Mouse (Mus musculus) large intestine, adult 2 months (tissue): ENCODE measurements around the gene Carmil2. TPM values are rescaled to one million over a fixed set of nuclear protein-coding genes. Genes with fewer than 3 reads are reported as not detected.
A peak's percentile ranks its signal among the peaks of the same experiment; 100 is the strongest.

ENCODE experiments used
- DNase-seq: peaks from one replicate; pipeline ENCODE4 v3.0.0-alpha.2; 2012; ENCODE audit warnings: low read depth, low spot score
- WGBS: fragments of 180-500 bp; shearing (Covaris S2); methylation state at CpG from one replicate; pipeline ENCODE4 v1.1.7; 2018; 5-methylcytosine and 5-hydroxymethylcytosine counted together
- polyA plus RNA-seq: library from polyadenylated mRNA; depleted of rRNA; stranded (reverse); fragments of >200 nt; gene quantifications from 2 replicates; pipeline ENCODE4 v1.2.3, GENCODE M21; 2012

Gene Carmil2
- polyA plus RNA-seq, 1 experiment, result 4.1 TPM

DNA sequence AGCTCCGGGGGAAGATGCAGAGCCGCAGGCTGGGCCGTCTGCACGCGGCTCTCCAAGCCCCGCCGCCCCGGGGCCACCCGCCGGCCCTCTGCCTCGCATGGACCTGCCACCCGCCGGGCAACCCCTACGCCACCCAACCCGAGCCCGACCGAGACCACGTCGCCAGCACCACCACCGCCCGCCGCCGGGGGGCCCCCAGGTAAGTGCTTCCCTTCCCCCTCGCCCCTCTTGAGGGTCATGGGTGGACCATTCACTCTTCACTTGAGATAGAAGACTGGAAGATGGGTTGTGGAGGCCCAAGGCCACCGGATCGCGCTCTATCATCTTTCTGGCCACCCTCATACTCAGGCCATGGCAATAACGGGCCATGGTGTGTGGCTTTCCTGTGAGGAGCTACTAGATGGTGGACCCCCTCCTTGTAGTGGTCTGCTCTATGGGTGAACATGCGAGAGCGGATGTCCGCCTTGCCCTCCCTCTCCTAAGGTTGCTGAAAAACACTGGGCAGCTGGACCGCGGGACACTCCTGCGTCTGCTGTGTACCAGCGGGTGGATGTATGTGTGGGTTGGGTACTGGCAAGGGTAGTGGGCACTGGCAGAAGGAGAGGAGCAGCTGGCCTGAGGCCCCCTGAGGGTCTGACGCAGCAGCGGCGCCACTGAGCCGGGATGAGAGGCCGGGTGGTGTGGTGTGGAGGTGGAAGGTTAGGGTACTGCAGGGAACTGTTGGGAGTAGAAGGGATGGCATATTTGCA, 8.2 kb downstream of the Carmil2 start:
- WGBS, result 20% methylated on average over 40 of the region's 40 CpGs
- no peak for DNase-seq

DNA sequence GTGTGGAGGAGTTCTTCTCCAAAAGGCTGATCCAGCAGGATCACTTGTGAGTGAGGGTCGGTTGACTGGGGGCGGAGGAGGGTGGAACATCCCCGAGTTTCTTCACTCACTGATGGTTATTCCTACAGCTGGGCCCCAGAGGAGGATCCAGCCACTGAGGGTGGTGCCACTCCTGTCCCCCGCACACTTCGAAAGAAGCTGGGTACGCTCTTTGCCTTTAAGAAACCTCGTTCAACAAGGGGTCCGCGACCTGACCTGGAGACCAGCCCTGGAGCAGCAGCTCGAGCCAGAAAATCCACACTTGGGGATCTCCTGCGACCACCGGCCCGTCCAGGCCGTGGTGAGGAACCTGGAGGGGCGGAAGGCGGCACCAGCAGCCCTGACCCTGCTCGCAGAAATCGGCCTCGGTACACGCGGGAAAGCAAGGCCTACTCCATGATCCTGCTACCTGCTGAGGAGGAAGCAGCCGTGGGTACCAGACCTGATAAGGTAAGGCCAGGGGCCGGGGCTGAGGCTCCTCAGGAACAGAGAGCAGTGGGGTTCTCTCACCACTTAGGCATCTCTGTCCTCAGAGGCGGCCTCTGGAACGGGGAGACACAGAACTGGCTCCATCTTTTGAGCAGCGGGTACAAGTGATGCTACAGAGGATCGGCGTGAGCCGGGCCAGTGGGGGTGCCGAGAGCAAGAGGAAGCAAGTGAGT, 9.2 kb downstream of the Carmil2 start:
- no peak for DNase-seq

DNA sequence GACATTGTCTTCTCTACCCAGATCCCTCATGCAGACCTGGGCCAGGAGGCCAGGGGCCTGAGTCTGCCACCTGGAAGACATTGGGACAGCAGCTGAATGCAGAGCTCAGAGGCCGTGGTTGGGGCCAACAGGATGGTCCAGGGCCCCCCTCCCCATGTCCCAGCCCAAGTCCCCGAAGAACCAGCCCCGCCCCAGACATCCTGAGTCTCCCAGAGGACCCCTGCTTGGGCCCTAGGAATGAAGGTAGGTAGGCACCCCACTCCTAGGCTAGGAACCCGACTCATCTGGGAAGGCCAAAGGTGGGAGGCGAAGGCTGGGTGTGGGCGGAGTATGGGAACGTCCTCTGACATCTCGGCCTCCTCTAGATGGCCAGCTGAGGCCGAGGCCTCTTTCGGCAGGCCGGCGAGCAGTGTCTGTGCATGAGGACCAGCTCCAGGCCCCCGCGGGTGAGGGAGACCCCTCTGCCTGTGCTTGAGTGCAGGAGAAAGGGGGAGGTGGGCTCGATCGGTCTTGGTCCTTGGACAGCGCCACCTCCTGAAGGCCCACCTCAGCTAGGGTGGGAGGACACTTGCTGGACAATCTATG, 11.2 kb downstream of the Carmil2 start:
- 92% methylated on average over 17 of the region's 17 CpGs for WGBS
- no peak for DNase-seq

More for the DNA sequence above, 9.2 kb downstream of the Carmil2 start:
- WGBS, result 83% methylated on average over 30 of the region's 30 CpGs

DNA sequence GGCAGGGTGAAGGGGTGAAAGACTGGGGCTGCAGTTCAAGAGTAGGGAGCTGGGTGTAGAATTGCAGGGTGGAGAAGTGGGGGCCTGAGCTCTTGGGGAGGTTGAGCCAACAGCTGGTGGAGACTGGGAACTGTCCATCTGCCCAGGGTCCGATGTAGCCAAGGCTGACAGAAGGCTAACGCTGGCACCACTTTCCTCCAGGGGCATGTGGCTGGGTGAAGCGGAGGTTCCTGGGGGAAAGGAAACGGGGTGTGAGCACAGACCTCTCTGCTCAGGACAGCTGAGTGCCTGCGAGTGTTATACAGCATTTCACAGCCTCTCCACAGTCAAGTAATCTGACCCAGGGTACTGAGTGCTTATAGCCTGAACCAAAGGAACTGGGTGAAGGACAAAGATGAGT, 12.7 kb downstream of the Carmil2 start:
- DNase-seq, result no peak
- 93% methylated on average over 5 of the region's 5 CpGs for WGBS

DNA sequence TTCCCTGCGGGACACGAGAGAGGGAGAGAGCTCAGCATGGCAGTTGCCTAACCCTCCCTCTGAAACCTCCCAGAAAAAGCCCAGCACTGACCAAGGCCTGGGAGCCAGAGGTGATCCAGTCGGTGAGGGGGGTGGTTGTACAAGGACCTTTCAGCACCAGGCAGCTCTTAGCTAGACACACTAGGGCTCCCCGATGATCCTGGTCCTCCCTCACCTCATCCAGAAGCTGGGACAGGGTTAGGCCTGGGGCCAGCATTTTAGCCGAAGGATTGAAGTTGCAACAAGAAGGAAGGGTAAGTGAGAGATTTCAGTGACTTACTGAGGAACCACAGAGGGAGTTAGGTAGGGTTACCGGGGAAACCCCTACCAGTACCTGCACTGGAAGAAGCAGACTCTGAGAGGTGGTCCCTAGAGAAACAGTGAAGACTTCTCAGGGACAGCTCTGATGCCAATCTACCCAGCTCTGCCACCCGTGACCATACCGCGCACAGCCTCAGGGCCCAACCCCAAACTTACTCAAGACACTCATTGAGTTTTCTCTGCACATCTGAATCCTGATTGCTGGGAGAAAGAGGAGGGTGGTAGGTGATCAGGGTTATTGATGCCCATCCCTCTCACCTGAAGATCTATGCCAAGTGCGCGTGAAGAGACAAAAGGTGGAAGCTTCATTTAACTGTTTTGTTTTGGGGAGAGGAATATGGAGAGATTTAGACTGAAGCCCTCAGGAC, 13.6 kb downstream of the Carmil2 start:
- no peak for DNase-seq
- WGBS, result 89% methylated on average over 11 of the region's 11 CpGs

DNA sequence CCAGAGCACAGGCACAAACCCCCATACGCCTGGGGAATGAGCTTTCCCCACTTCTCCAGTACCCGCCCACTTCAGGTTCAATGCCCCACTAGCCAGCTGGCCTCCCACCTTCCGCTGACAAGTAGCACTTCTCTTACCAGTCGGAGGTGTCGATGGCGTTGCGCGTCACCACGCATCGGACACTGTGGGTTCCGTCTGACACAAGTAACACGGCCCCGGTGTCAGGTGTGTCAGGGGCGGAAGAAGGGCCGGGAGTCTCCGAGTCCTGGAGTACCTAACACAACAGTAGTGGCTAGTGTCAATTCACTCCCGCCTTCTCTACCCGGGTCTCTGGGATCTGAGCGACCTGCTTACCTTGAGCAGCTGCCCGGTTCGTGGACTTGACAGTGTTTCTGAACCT, 14.5 kb downstream of the Carmil2 start:
- DNase-seq, result no peak
- WGBS, result under 1% methylated on average over 21 of the region's 21 CpGs

DNA sequence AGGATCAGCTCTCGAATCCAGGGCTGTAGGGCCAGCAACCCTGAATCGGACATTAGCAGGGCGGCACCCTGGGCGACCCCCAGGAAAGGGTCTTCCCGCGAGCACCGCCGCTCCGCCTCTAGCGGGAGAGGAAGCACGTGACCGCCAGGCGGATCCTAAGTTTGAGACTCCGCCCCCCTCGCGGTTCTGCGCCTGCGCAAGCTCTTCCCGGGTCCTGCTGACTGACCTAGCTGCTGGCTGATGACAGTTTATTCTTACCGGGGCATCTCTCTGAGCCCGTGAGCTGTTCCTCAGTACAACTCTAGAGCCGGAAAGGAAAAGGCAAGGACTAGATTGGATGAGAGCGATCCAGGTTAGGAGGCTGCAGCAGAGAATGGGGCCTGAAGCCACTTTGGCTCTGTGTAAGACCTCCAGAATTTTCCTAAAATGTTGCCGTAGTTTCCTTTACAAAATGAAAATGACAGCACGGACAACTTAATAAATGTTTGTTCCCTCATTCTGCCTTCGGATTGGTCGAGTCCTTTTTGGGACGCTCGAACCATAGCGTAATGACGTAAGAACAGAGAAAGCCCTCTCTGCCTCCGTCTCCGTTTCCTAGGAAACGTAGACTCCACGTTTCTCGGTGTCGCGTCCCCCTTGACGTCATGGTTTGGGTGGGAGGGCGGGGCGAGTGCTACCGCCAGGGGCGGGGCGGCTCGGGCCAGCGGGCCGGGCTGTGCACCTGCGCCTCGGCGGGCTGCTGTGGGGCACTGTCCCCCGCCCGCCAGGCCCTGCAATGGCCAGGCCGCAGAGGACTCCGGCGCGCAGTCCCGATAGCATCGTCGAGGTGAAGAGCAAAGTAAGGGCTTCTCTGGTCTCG, 15.1 kb downstream of the Carmil2 start, which contains the start of the genes Acd and Pard6a:
Gene Acd, minus strand, starts transcription at position 137 of the 859 bp plus-strand sequence.
Gene Pard6a, plus strand, starts transcription at position 183 of the 859 bp plus-strand sequence.
- under 1% methylated on average over 60 of the region's 60 CpGs for WGBS
- DNase-seq, result peak; percentile 76

DNA sequence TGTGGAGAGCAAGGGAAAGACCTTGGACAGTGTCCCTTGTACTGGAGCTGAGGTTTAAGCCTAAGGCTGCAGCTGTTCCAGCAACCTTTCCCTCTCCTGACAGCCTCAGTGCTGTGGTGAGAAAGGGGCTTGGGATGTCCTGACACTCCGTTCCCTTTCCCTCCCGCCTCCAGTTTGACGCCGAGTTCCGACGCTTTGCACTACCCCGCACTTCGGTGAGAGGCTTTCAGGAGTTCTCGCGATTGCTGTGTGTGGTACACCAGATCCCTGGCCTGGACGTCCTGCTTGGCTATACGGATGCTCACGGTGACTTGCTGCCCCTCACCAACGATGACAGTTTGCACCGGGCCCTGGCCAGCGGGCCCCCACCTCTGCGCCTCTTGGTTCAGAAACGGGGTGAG, 15.9 kb downstream of the Carmil2 start:
- 64% methylated on average over 18 of the region's 18 CpGs for WGBS
- no peak for DNase-seq

DNA sequence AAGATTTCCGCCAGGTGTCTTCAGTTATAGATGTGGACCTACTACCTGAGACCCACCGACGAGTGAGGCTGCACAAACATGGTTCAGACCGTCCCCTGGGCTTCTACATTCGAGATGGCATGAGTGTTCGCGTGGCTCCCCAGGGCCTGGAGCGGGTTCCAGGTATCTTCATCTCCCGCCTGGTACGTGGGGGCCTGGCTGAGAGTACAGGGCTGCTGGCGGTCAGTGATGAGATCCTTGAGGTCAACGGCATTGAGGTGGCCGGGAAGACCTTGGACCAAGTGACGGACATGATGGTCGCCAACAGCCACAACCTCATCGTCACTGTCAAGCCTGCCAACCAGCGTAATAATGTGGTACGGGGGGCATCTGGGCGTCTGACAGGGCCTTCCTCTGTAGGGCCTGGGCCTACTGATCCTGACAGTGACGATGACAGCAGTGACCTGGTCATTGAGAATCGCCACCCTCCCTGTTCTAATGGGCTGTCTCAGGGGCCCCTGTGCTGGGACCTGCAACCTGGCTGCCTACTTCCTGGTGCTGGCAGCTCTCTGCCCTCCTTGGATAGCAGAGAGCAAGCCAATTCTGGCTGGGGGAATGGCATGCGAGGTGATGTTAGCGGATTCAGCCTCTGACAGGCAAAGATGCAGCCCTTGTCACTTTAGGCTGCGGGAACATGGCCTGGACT, 16.8 kb downstream of the Carmil2 start:
- WGBS, result 95% methylated on average over 24 of the region's 24 CpGs
- DNase-seq, result no peak

DNA sequence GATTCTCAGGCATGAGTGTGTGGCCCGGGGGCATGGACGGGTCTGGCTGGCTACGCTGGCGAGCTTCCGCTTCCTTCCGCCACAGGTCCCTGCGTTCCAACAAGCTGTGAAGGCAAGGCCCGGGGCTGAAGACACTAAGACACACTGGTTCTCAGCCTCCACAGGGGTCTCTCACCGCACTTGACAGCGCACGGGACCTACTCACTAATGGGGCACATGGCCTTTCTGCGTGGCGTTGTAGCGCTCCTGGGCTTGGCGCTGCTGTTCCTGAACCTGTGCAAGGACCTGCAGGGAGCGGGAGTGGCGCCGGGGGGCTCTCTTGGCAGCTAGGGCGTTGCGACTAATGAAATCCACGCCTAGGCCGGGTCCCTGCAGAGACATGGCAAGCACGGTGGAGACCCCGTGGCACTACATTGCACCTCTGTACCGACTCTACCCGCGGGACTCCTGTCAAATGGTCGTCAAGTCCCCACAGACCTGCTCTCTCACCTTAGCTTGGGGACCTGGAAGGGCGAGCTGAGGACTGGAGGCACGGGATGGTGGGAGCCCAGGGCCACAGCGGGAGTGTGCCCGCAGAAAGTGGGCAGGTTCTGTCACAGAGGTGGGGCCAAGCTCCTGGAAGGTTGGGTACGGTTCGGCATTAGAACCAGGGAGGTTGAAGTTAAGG, 18.2 kb downstream of the Carmil2 start:
- no peak for DNase-seq
- WGBS, result 94% methylated on average over 34 of the region's 34 CpGs

DNA sequence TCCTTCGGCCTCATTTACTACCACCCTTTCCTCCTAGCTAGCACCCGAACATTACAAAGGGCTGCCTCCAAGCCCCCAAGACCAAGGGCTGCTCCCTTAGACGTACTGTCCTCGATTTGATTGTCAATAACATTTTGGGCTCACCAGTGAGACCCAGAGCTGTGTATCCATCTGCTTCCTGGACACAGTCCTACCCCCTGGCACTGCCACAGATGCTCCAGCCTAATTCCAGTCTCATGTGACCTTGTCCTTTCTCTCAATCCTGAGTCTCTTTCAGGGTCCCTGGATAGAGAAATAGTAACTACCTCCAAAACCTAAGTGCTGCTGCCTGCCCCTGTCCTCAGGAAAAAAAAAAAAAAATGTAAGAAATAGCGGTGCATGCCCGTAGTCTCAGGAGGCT, 18.9 kb downstream of the Carmil2 start:
- 89% methylated on average over 6 of the region's 6 CpGs for WGBS
- no peak for DNase-seq

DNA sequence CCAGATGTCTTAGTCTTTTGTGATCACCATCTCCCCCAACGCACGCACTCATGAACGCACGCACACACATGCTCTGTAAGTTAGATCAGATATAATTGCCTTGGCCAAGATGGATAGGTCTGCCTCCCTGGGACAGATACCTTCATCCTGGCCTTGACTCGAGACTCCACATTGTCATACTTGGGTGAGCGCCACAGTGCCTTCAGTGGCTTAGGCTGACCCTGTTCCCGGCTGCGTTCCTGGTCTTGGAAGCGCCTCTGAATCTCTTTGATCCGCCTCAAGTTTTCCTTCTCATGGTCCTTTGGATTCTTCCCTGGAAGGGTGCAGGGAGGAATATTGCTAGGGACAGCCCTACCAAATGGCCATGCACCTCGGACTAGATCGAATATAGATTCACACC, 20.4 kb downstream of the Carmil2 start:
- no peak for DNase-seq
- whole genome bisulfite sequencing, result 90% methylated on average over 12 of the region's 12 CpGs

DNA sequence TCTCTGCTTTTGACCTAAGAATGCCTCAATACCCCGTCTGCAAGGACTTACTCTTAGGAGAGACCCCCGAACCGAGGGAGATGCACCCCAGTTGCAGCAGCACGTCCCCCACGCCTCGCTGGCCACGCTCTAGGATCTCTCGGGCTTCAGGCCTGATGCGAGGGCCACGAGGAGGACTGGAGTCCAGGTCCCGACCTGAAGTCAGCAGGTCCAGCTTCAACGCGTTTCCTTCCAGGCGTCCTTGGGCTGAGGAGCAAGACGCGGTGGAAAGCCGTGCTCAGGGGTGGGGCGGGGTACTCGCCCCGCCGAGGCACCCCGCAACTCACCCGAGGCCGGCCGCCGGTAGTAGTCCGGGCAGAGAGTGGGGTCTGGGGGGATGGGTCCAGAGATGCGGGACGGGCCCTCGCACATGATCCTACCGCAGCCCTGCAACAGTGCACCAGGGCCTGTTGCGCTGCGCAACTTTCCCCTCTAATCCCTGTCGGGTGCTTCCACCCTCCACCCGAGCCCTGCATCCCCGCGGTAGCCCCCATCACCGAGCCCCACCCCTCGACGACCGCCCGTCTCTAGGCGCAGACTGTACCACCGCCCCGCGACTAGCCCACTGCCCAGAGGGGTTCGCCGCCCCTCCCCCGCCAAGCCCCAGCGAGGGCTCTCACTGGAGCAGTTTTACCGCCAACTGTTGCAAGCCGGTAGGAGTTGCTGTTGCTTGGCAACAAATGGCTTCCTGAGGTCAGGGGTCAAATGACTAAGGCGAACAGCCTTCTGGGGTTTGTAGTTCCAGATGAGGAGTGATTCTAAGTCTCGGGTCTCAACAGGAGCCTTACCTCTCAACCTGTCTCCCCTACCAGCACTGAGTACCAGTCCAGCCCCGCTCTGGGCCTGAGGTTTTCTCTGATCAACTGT, 21.7 kb downstream of the Carmil2 start, which contains the start of the genes 4933405L10Rik and Enkd1:
Gene 4933405L10Rik, plus strand, starts transcription at position 158 of the 906 bp plus-strand sequence.
Gene Enkd1, minus strand, starts transcription at position 713 of the 906 bp plus-strand sequence.
- 2% methylated on average over 55 of the region's 55 CpGs for WGBS
- peak; percentile 72 for DNase-seq

DNA sequence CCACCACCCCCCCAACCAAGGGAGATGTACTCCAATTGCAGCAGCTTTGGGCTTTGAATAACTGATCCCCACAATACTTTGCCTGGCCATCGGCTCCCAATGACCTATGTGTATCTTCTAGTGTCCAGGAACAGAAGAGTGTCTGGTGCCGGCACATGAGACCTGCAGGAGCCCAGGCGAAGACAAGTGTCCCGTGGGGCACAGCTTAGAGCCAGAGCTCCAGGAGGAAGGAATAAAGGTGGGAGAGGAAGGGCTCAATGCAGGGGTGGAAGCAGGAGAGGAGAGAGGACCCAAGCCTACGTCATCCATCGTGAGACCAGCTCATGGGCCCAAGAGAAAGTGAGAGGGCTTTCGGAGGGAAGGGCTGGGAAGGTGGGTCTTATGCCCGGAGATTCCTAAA, 22.6 kb downstream of the Carmil2 start:
- no peak for DNase-seq
- WGBS, result 92% methylated on average over 8 of the region's 8 CpGs

DNA sequence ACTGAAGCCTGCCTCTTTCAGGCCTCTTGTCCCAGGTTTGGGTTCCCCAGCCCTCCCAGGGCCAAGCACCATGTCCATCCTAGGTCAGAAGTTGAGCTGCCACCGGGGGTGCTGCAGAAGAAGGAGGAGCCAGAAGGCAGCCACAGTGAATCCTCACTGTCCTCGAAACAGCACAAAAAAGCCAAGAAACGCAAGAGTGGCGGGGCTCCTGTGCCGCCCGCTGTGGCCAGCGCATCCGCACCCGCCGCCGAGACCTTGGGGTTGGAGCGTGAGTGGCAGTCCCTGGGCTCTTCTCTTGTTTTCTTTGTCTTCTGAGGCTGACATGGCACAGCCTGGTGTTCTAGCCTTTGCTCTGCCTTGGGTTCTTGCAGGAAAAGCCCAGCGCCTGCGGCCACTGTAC, 23.2 kb downstream of the Carmil2 start:
- WGBS, result 82% methylated on average over 13 of the region's 14 CpGs
- DNase-seq, result no peak

DNA sequence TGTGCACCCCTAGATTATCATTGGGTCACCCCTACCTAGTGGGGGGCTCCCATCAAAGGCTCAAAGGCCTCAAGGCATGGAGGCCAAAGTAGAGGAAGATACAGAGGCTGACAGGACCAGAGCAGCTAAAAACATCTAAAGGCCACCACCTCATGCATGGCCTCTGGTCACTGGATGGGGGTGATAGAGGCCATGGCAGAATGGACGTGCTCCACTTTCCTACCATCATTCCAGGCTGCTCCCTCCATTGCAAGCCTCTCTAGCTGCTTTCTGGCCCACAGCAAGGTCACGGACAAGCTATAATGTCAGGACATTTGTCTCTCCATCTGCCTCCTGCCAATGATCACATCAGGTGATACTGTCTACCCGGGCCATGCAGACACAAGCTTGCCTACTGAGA, 26.2 kb downstream of the Carmil2 start:
- no peak for DNase-seq
- 85% methylated on average over 3 of the region's 3 CpGs for WGBS

DNA sequence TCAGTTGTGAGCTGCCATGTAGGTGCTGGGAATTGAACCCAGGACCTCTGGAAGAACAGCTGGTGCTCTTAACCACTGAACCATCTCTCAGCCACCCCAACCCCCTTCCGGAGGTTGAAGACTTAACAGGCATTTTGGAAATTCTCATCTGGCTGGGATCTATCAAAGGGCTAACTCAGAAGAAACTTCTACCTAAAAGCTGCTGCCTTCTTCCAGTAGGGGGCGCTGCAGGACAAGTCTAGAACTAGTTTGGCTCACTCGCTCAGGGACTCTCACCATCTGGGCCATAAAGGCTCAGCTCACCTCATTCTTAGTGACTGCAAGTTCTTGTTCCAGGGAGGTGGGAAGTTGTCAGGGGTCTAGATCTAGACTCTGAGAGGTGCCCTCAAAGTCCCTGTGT, 28.1 kb downstream of the Carmil2 start:
- under 1% methylated on average over 3 of the region's 3 CpGs for WGBS
- DNase-seq, result peak; percentile 93
